Mouse (Mus musculus) megakaryocyte, embryonic 14.5 days (primary cell): ENCODE measurements around the gene Serp1. TPM values are rescaled to one million over a fixed set of nuclear protein-coding genes. Genes with fewer than 3 reads are reported as not detected.

Experiments used
- H3K27me3 ChIP-seq: replicated peaks from 2 replicates; pipeline ENCODE3; 2012; ENCODE audit warnings: inconsistent platforms
- H3K36me3 ChIP-seq: replicated peaks from 2 replicates; pipeline ENCODE3; 2012; ENCODE audit warnings: low read length, inconsistent platforms, mixed read lengths
- H3K4me1 ChIP-seq: 2 replicates; pipeline ENCODE4 v1.6.1; 2012; ENCODE audit warnings: inconsistent platforms
- H3K4me3 ChIP-seq: replicated peaks from 2 replicates; pipeline ENCODE3; 2012; ENCODE audit warnings: moderate library complexity, mild to moderate bottlenecking, inconsistent platforms
- H3K9me3 ChIP-seq: 2 replicates; pipeline ENCODE4 v1.6.1; 2012; ENCODE audit warnings: inconsistent platforms
- FLI1 ChIP-seq: IDR thresholded peaks from 2 replicates; pipeline ENCODE4 v1.6.1; 2012; ENCODE audit warnings: low read length, inconsistent platforms, mixed read lengths
- GATA1 ChIP-seq: IDR thresholded peaks from 3 replicates; pipeline ENCODE4 v1.6.1; 2012; ENCODE audit warnings: mixed read lengths, low read length, inconsistent platforms, borderline replicate concordance
- polyA plus RNA-seq: library from polyadenylated mRNA; stranded (reverse); fragments of >175 nt; gene quantifications from 2 replicates; pipeline ENCODE4 v1.2.3, GENCODE M21; 2012; ENCODE audit warnings: low replicate concordance; ENCODE audit not compliant: insufficient read depth

Serp1 gene
- polyA plus RNA-seq, 1 experiment = 71.3 TPM

DNA sequence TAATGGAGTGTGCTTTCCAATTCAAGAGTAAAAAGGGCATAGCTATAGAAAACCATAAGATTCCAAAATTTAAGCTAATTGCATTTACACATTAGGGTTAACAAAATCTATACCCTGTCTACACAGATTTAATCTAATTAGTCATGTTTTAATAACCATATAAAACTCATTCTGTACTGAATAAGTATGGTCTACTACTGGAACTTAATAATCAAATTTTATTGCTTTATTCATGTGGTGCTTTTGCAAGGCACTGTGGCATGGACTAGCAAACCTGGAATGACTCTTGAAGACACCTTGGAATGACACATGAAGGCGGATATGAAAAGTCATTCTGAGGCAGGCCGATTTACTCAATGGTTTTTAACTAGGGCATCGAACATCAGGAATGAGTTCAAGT, 2.3 kb downstream of the Serp1 start:
- no peak overlapping the region for H3K4me3 ChIP-seq
- H3K36me3 ChIP-seq = peaks cover 43% of the 10 kb centered on the region
- TF ChIP-seq GATA1 = no peak
- TF ChIP-seq FLI1 = no peak
- no peaks in the 10 kb centered on the region for H3K27me3 ChIP-seq
- no peaks in the 10 kb centered on the region for H3K9me3 ChIP-seq
- H3K4me1 ChIP-seq = peaks cover 51% of the 10 kb centered on the region

DNA sequence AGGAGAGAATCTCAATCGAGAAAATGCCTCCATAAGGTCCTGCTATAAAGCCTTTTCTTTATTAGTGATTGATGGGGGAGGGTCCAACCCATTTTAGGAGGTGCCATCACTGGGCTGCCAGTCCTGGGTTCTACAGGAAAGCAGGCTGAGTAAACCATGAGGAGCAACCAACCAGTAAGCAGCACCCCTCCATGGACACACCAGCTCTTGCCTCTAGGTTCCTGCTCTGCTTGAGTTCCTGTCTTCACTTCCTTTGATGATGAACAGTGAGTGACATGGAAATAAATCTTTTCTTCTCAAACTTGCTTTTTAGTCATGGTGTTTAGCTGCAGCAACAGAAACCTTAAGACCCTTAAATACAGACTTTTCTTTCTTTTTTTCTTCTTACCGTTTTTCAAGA, 4.3 kb downstream of the Serp1 start:
- H3K4me1 ChIP-seq = peaks cover 58% of the 10 kb centered on the region
- peaks cover 42% of the 10 kb centered on the region for H3K36me3 ChIP-seq
- H3K9me3 ChIP-seq = no peaks in the 10 kb centered on the region
- no peak overlapping the region for H3K4me3 ChIP-seq
- H3K27me3 ChIP-seq = no peaks in the 10 kb centered on the region
- no peak for TF ChIP-seq GATA1
- no peak for TF ChIP-seq FLI1

- no peaks in the 10 kb centered on the region for H3K9me3 ChIP-seq
- TF ChIP-seq GATA1 (no peak), FLI1 (no peak)
- H3K4me3 ChIP-seq = no peak overlapping the region
- H3K27me3 ChIP-seq = no peaks in the 10 kb centered on the region
- peaks cover 62% of the 10 kb centered on the region for H3K4me1 ChIP-seq
- H3K36me3 ChIP-seq = peaks cover 42% of the 10 kb centered on the region
Measured at GRCm38 (mm10) chr3:58520286-58520685, 5.4 kb downstream of the Serp1 start.

- H3K4me1 ChIP-seq = peaks cover 61% of the 10 kb centered on the region
- H3K4me3 ChIP-seq = no peak overlapping the region
- no peak for TF ChIP-seq GATA1
- TF ChIP-seq FLI1 = no peak
- no peaks in the 10 kb centered on the region for H3K9me3 ChIP-seq
- H3K27me3 ChIP-seq = no peaks in the 10 kb centered on the region
- H3K36me3 ChIP-seq = peaks cover 42% of the 10 kb centered on the region
Measured at GRCm38 (mm10) chr3:58519536-58519935, 6.2 kb downstream of the Serp1 start.

DNA sequence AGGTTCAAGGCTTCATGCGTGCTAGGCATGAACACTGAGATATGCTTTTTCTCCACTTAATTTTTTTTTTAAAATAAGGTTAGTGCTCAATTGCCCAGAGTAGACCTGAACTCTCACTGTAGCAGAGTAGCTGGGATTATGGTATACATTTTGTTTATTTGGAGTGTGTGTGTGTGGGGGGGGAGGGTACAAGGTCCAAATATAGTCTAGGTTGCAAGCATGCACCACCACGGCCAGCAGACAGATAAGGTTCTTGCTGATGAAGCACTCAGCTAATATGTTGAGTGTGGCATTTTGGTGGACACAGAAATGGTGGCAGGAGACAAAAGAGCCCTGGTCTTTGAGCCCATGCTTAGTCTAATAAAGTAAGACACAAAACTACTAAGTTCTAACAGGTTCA, 6.7 kb downstream of the Serp1 start:
- Histone ChIP-seq H3K36me3 (peaks cover 39% of the 10 kb centered on the region), H3K9me3 (no peaks in the 10 kb centered on the region), H3K27me3 (no peaks in the 10 kb centered on the region), H3K4me1 (peaks cover 56% of the 10 kb centered on the region), H3K4me3 (peak overlapping the region; percentile 57)
- TF ChIP-seq FLI1 (no peak), GATA1 (no peak)

- H3K9me3 ChIP-seq = no peaks in the 10 kb centered on the region
- no peak for TF ChIP-seq GATA1
- TF ChIP-seq FLI1 = no peak
- no peaks in the 10 kb centered on the region for H3K27me3 ChIP-seq
- no peak overlapping the region for H3K4me3 ChIP-seq
- peaks cover 28% of the 10 kb centered on the region for H3K36me3 ChIP-seq
- peaks cover 54% of the 10 kb centered on the region for H3K4me1 ChIP-seq
Measured at GRCm38 (mm10) chr3:58517800-58518199, 7.9 kb downstream of the Serp1 start.

- no peak overlapping the region for H3K4me3 ChIP-seq
- peaks cover 51% of the 10 kb centered on the region for H3K4me1 ChIP-seq
- TF ChIP-seq GATA1 = no peak
- TF ChIP-seq FLI1 = no peak
- no peaks in the 10 kb centered on the region for H3K9me3 ChIP-seq
- peaks cover 22% of the 10 kb centered on the region for H3K36me3 ChIP-seq
- no peaks in the 10 kb centered on the region for H3K27me3 ChIP-seq
Measured at GRCm38 (mm10) chr3:58517258-58517657, 8.4 kb downstream of the Serp1 start.

DNA sequence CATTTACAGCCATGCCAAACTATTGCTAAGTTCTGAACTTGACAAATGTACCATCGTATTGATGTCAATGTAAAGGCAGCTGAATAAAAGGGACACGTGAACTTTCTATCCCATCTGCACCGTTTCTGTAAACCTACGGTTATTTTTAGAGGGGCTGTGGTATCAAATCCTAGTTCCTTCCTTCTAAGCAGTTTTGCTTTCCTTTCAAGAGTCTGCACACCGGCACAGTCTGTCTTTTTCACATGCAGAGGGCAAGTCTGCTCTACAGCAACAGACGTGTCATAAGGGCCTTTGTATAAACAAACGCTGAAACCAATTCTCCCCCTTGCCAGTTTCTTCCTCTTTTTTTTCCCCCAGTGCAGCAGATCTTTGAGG, 9.1 kb downstream of the Serp1 start:
- Histone ChIP-seq H3K9me3 (no peaks in the 10 kb centered on the region), H3K4me1 (peaks cover 53% of the 10 kb centered on the region)
- TF ChIP-seq GATA1 (no peak), FLI1 (no peak)

GRCm38 (mm10) chr3:58515947-58516601, 9.6 kb downstream of the Serp1 start:
- no peak for TF ChIP-seq GATA1
- TF ChIP-seq FLI1 = no peak
- Histone ChIP-seq H3K36me3 (peaks cover 10% of the 10 kb centered on the region), H3K4me3 (peak overlapping the region; percentile 79), H3K4me1 (peaks cover 56% of the 10 kb centered on the region), H3K27me3 (no peaks in the 10 kb centered on the region), H3K9me3 (no peaks in the 10 kb centered on the region)

More for the DNA sequence above, 9.1 kb downstream of the Serp1 start:
- peaks cover 16% of the 10 kb centered on the region for H3K36me3 ChIP-seq
- H3K27me3 ChIP-seq = no peaks in the 10 kb centered on the region
- peak overlapping the region; percentile 79 for H3K4me3 ChIP-seq

DNA sequence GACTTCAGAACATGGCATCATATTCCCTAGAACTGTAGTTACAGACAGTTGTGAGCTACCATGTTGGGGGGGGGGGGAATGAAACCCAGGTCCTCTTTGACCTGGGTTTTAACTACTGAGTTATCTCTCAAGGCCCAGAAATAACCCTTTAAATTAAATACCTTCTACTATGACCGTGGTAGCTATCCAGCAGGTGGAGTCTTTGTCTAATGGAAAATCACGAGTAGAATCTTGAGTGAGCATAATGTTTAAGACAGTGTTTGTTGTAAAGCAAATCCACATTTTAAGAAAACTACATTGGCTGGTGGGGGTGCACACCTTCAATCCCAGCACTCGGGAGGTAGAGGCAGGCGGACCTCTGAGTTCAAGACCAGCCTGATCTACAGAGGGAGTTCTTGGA, 12.2 kb downstream of the Serp1 start:
- TF ChIP-seq GATA1 (no peak), FLI1 (no peak)
- Histone ChIP-seq H3K4me1 (peaks cover 35% of the 10 kb centered on the region), H3K9me3 (no peaks in the 10 kb centered on the region)

More for the DNA sequence above, 12.2 kb downstream of the Serp1 start:
- Histone ChIP-seq H3K27me3 (no peaks in the 10 kb centered on the region), H3K36me3 (no peaks in the 10 kb centered on the region), H3K4me3 (no peak overlapping the region)
